Comparison of ENCODE assay signal across 11 mouse cellular contexts in genomic region chr6:52428489-52429203, GRCm38 (mm10).
A peak's percentile ranks its signal among the peaks of the same experiment; 100 is the strongest.
DNase-seq lines count a peak whose midpoint lies in the region; ATAC-seq and TF ChIP-seq lines count a peak whose summit lies in the region.
"Had no signal": no experiment of that assay in that cellular context is flagged by ENCODE, and none has a peak within 500 bp of the region (broad histone marks: within the 10 kb centered on the region; RNA-seq: fewer than 3 reads in every experiment).

No protein-coding gene starts in this region.

- no peaks in the 10 kb centered on the region for H3K9me3 ChIP-seq in intestine, embryonic 14.5 days (ENCODE audit: control insufficient read depth, low read length)
- H3K9me3 ChIP-seq in intestine, postnatal 0 days (ENCODE audit: control insufficient read depth) = no peaks in the 10 kb centered on the region
- no peaks in the 10 kb centered on the region for H3K9me3 ChIP-seq in lung, postnatal 0 days (ENCODE audit: low read length)
- H3K9me3 ChIP-seq in intestine, embryonic 15.5 days = no peaks in the 10 kb centered on the region
- H3K9me3 ChIP-seq in stomach, embryonic 15.5 days = no peaks in the 10 kb centered on the region
- H3K9me3 ChIP-seq: G1E had no signal

- no peak for DNase-seq in intestine, embryonic 14.5 days (ENCODE audit: low spot score)
- DNase-seq in lung, postnatal 0 days (ENCODE audit: low spot score) = peak; percentile 54
- DNase-seq in lung, adult 2 months = no peak
- no peak for DNase-seq in spleen, postnatal 4 days (ENCODE audit: low spot score in 2 of 2)
- DNase-seq: cerebellum, adult 11-12 months had no signal

- ATAC-seq in intestine, embryonic 14.5 days (replicated peaks; ENCODE audit: low FRiP score, low TSS enrichment, low read depth) = no peak
- ATAC-seq in intestine, postnatal 0 days = no peak
- ATAC-seq in lung, postnatal 0 days = peak; percentile 46
- peak; percentile 34 for ATAC-seq in intestine, embryonic 15.5 days
- ATAC-seq in stomach, embryonic 15.5 days (ENCODE audit: insufficient read depth, low FRiP score, low read depth) = peak; percentile 43; the same call in 1 of the 2 replicates
- ATAC-seq: forebrain, embryonic 16.5 days had no signal

- H3K27ac ChIP-seq in intestine, embryonic 14.5 days (ENCODE audit: low read depth) = peak overlapping the region; percentile 64
- no peak overlapping the region for H3K27ac ChIP-seq in intestine, postnatal 0 days (ENCODE audit: low read depth, low read length)
- no peak overlapping the region for H3K27ac ChIP-seq in lung, postnatal 0 days (ENCODE audit: low read length)
- H3K27ac ChIP-seq in intestine, embryonic 15.5 days = 0 out of 2 replicates have a peak overlapping the region, but pooled peaks have one; percentile 5
- no peak overlapping the region for H3K27ac ChIP-seq in stomach, embryonic 15.5 days
- H3K27ac ChIP-seq: limb, embryonic 12.5 days had no signal

- H3K9ac ChIP-seq in intestine, embryonic 14.5 days (ENCODE audit: low read length) = no peak overlapping the region
- no peak overlapping the region for H3K9ac ChIP-seq in intestine, postnatal 0 days (ENCODE audit: low read depth, low read length)
- H3K9ac ChIP-seq in lung, postnatal 0 days (replicated peaks; ENCODE audit: low read depth) = no peak overlapping the region
- no peak overlapping the region for H3K9ac ChIP-seq in intestine, embryonic 15.5 days
- H3K9ac ChIP-seq in stomach, embryonic 15.5 days = no peak overlapping the region
- H3K9ac ChIP-seq: limb, embryonic 12.5 days had no signal

- no peak for TF ChIP-seq EP300 in lung, postnatal 0 days (IDR thresholded peaks at IDR 0.05)

- peaks cover 7% of the 10 kb centered on the region; the same call in 1 of the 2 replicates for H3K4me1 ChIP-seq in intestine, embryonic 14.5 days (replicated peaks; ENCODE audit: control insufficient read depth, insufficient read depth, low read length)
- H3K4me1 ChIP-seq in intestine, postnatal 0 days (replicated peaks; ENCODE audit: control insufficient read depth, insufficient read depth, low read length) = no peaks in the 10 kb centered on the region
- H3K4me1 ChIP-seq in lung, postnatal 0 days (ENCODE audit: insufficient read depth, low read depth, low read length) = peaks cover 4% of the 10 kb centered on the region; the same call in 1 of the 2 replicates
- H3K4me1 ChIP-seq in lung, adult 2 months (ENCODE audit: control insufficient read depth, insufficient read depth, low read length) = no peaks in the 10 kb centered on the region; the same call in 1 of the 2 replicates
- no peaks in the 10 kb centered on the region for H3K4me1 ChIP-seq in intestine, embryonic 15.5 days (replicated peaks)
- H3K4me1 ChIP-seq in stomach, embryonic 15.5 days = no peaks in the 10 kb centered on the region

- H3K4me3 ChIP-seq in intestine, embryonic 14.5 days (ENCODE audit: low read depth, low read length) = no peak overlapping the region
- no peak overlapping the region for H3K4me3 ChIP-seq in intestine, postnatal 0 days (ENCODE audit: low read depth, low read length)
- no peak overlapping the region for H3K4me3 ChIP-seq in lung, postnatal 0 days (ENCODE audit: low read depth, low read length)
- no peak overlapping the region for H3K4me3 ChIP-seq in lung, adult 2 months (replicated peaks; ENCODE audit: extremely low read depth, low read depth, low read length)
- H3K4me3 ChIP-seq in intestine, embryonic 15.5 days (replicated peaks) = no peak overlapping the region
- H3K4me3 ChIP-seq in stomach, embryonic 15.5 days (replicated peaks) = no peak overlapping the region
- H3K4me3 ChIP-seq: limb, embryonic 12.5 days had no signal

- 30% methylated on average over 11 of the region's 11 CpGs for WGBS in intestine, embryonic 14.5 days
- 53% methylated on average over 11 of the region's 11 CpGs for WGBS in intestine, postnatal 0 days
- WGBS in lung, postnatal 0 days = 45% methylated on average over 11 of the region's 11 CpGs
- WGBS in lung, adult 2 months = 45% methylated on average over 11 of the region's 11 CpGs
- 35% methylated on average over 11 of the region's 11 CpGs for WGBS in intestine, embryonic 15.5 days
- WGBS in stomach, embryonic 15.5 days = 37% methylated on average over 11 of the region's 11 CpGs

- H3K27me3 ChIP-seq in intestine, embryonic 14.5 days (replicated peaks; ENCODE audit: control insufficient read depth, insufficient read depth, low read length) = no peaks in the 10 kb centered on the region
- H3K27me3 ChIP-seq in intestine, postnatal 0 days (replicated peaks; ENCODE audit: control insufficient read depth, insufficient read depth, low read length) = no peaks in the 10 kb centered on the region
- no peaks in the 10 kb centered on the region for H3K27me3 ChIP-seq in lung, postnatal 0 days (replicated peaks; ENCODE audit: insufficient read depth, low read length)
- no peaks in the 10 kb centered on the region for H3K27me3 ChIP-seq in intestine, embryonic 15.5 days (replicated peaks)
- H3K27me3 ChIP-seq in stomach, embryonic 15.5 days (replicated peaks) = no peaks in the 10 kb centered on the region
- H3K27me3 ChIP-seq: limb, embryonic 12.5 days had no signal

- TF ChIP-seq CTCF in intestine, postnatal 0 days (IDR thresholded peaks at IDR 0.05; ENCODE audit: low read depth) = no peak
- TF ChIP-seq CTCF in lung, postnatal 0 days (IDR thresholded peaks at IDR 0.05) = no peak
- TF ChIP-seq CTCF in lung, adult 2 months (IDR thresholded peaks at IDR 0.05; ENCODE audit: insufficient read depth, low read length) = no peak

- no peaks in the 10 kb centered on the region for H3K36me3 ChIP-seq in intestine, embryonic 14.5 days (ENCODE audit: control insufficient read depth, insufficient read depth, low read length)
- H3K36me3 ChIP-seq in intestine, postnatal 0 days (ENCODE audit: control insufficient read depth, insufficient read depth) = no peaks in the 10 kb centered on the region
- H3K36me3 ChIP-seq in lung, postnatal 0 days (ENCODE audit: insufficient read depth, low read length) = no peaks in the 10 kb centered on the region
- H3K36me3 ChIP-seq in intestine, embryonic 15.5 days = no peaks in the 10 kb centered on the region
- H3K36me3 ChIP-seq in stomach, embryonic 15.5 days = no peaks in the 10 kb centered on the region
- H3K36me3 ChIP-seq: G1E; limb, embryonic 12.5 days had no signal

- H3K4me2 ChIP-seq in intestine, embryonic 14.5 days (ENCODE audit: low read length) = peak overlapping the region; percentile 18; the same call in 1 of the 2 replicates
- no peak overlapping the region for H3K4me2 ChIP-seq in intestine, postnatal 0 days (replicated peaks; ENCODE audit: low read depth)
- H3K4me2 ChIP-seq in lung, postnatal 0 days (replicated peaks; ENCODE audit: low read depth, low read length) = no peak overlapping the region
- no peak overlapping the region for H3K4me2 ChIP-seq in intestine, embryonic 15.5 days (replicated peaks)
- H3K4me2 ChIP-seq in stomach, embryonic 15.5 days = peak overlapping the region; percentile 7; the same call in 1 of the 2 replicates
- H3K4me2 ChIP-seq: limb, embryonic 12.5 days had no signal

- TF ChIP-seq POLR2A in lung, adult 2 months (IDR thresholded peaks at IDR 0.05; ENCODE audit: borderline replicate concordance, extremely low read depth, low read depth, low read length) = no peak

Comparison
In these comparisons a context has a peak if more than half of its experiments do, and no peak if none do; other contexts are left out.
1. ATAC-seq: peak in lung, postnatal 0 days (single experiment), intestine, embryonic 15.5 days (single experiment) and stomach, embryonic 15.5 days (single experiment); none in intestine, embryonic 14.5 days (single experiment) and intestine, postnatal 0 days (single experiment).
2. H3K27ac ChIP-seq: peak in intestine, embryonic 14.5 days (single experiment) and intestine, embryonic 15.5 days (single experiment); none in intestine, postnatal 0 days (single experiment), lung, postnatal 0 days (single experiment) and stomach, embryonic 15.5 days (single experiment).
3. H3K4me2 ChIP-seq: peak in intestine, embryonic 14.5 days (single experiment) and stomach, embryonic 15.5 days (single experiment); none in intestine, postnatal 0 days (single experiment), lung, postnatal 0 days (single experiment) and intestine, embryonic 15.5 days (single experiment).